Mouse (Mus musculus) adrenal gland, adult 2 months (tissue): ENCODE data around the gene Rad51d. TPM values are rescaled to one million over a fixed set of nuclear protein-coding genes. Genes with fewer than 3 reads are reported as not detected.

Source experiments
- DNase-seq: peaks from one replicate; pipeline ENCODE4 v3.0.0; 2021
- polyA plus RNA-seq: library from polyadenylated mRNA; depleted of rRNA; stranded (reverse); fragments of >200 nt; gene quantifications from 2 replicates; pipeline ENCODE4 v1.2.3, GENCODE M21; 2012
- total RNA-seq, 2 experiments: library from RNA; stranded (reverse); gene quantifications; 2 replicates each; pipeline ENCODE4 v1.2.3; 2021

Rad51d gene
- total and polyA plus RNA-seq, 3 experiments: 8.8 to 16.7 (median 9.3) TPM

GRCm38 (mm10) chr11:82897478-82897877 is 7.1 kb upstream of the Rad51d start:
- no peak for DNase-seq

GRCm38 (mm10) chr11:82891936-82892335 is 1.5 kb upstream of the Rad51d start, which contains the start of gene Fndc8:
TSS of gene Fndc8 (plus strand) at chr11:82892124.
- no peak for DNase-seq

- no peak for DNase-seq
These were observed 681 bp downstream of the Rad51d start for GRCm38 (mm10) chr11:82889524-82890341.

DNA sequence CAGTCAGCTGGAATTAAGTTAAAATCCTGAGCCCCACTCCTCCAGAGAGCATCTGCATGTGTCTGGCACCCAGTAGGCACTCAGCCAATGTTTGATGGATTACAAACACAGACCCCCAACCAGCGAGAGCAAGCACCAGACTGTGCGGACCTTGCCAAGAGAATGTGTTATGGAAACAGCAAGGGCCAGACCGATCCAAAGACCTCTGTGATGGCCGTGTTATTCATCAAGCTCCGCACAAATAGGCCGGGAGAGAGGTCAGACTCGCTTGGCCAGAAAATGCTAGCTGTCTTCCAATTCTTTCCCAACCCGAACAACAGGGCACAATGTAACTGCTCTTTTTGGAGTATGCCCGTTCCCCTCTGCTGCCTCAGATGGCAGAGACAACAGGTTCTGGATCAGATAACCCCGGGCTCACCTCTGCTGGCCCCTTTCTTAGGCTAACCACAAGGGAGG is 1.9 kb downstream of the Rad51d start:
- peak; percentile 40 for DNase-seq

GRCm38 (mm10) chr11:82886559-82886958 is 3.9 kb downstream of the Rad51d start:
- DNase-seq: no peak

DNA sequence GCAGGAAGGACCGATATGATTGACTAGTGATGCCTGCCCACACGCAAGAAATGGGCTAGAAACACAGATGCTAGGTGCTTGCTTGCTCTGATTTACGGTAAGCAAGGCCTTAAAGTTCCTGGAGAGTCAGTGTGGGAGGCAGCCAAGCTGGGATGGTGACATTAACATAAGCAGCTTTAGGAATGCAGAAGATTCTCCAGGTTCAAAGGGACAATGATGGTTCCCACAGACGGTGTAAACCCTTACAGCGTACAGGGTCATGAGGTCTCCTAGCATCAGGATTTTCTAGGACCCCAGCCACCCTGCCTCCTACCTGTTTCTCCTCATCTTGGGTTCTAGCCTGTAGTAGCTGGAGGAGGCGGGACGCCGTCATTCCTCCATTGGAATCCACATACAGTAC is 7.2 kb downstream of the Rad51d start:
- no peak for DNase-seq

DNA sequence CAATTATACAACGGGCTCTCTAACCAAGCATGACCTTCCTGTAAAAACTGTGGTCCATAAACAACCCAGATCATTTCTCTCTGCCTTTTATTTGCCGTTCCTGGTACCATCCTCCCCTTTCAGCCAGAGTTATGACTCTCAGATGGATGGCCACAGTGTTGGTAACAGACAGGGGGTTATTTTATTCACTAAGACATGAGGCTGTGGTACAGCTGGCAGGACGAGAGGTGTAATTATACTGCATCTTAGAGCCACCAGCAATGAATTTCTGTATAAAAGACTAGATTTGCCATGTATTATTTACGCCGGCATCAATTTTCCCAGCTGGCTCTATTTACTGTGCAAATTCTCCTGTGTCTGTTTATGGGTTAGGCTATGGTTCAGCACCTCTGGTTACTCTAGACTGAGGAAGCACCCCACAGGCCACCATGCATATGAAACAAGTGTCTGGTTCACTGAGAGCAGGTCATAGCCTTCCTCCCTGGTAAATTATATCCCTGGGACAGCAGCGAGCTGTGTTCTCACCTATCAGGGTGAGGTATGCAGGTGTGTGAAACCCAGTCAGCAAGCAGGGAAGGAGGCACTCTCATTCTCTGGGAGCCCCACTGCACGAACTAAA is 12.6 kb downstream of the Rad51d start:
- DNase-seq: no peak

GRCm38 (mm10) chr11:82875631-82876030 is 14.8 kb downstream of the Rad51d start:
- no peak for DNase-seq

DNA sequence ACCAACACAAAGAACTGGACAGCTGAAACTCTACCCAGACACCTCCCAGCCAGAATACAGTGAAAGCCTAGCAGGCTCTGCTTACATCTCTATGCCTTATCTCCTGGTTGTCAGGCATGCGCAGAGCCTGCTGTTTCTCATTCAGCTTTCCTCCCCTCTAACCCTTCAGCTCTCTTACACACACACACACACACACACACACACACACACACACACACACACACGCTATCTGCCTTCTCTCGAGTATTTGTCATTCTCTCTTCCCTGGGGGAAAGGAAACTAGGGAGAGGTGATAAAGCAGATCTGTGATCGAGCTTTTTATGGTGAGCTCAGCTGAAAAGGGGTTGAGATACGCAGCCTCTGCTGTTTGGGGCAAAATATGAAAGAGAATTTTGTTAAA is 15.5 kb downstream of the Rad51d start:
- no peak for DNase-seq

- peak; percentile 94 for DNase-seq
These were observed 19.4 kb downstream of the Rad51d start, which contains the start of gene Rffl for GRCm38 (mm10) chr11:82871031-82871446. TSS of gene Rffl (minus strand) at chr11:82871210.

GRCm38 (mm10) chr11:82870173-82871030 is 20.0 kb downstream of the Rad51d start:
- DNase-seq: peak; percentile 60

DNA sequence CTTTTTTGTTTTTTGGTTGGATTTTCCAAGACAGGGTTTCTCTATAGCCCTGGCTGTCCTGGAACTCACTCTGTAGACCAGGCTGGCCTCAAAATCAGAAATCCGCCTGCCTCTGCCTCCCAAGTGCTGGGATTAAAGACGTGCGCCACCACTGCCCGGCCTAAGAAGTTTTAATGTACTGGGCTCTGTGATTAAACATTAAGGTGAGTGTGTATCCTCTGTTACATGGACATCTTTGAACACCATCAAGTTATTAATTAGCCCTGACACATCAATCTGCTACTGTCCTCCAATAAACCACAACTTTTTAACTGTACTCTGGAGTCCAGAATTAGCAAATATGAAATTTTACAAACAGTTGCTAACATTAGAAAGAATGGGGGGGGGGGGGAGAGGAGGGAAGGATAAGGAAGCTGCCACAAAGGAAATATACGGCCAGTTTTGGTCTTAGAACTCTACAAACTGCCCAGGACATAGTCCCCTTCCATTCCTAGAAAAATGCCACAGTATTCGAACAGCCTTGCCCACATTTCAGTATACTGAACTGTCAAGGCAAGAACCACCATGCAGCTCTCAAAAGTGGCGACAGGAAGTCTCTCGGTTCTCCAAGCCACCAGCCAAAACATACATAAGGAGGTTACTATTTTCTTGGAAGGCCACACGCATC is 20.8 kb downstream of the Rad51d start:
- DNase-seq: no peak

DNA sequence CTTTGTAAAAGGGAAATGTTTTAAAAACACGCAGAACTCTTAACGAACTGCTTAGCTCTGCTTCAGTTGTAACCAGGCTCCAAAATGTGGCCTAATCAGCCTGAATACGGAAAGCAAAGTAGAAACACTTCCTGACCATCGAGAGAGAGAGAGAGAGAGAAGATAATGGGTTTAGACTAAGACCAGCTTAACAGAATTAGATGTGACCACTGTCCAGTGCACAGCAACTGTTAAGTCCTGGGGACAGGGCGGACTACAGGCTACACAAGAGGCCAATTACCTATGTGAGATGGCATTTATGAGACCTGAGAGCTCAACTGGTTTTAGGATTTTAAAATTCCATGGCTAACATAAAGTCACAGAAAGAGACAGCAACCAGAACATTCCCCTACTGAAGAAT is 22.5 kb downstream of the Rad51d start:
- DNase-seq: no peak

DNA sequence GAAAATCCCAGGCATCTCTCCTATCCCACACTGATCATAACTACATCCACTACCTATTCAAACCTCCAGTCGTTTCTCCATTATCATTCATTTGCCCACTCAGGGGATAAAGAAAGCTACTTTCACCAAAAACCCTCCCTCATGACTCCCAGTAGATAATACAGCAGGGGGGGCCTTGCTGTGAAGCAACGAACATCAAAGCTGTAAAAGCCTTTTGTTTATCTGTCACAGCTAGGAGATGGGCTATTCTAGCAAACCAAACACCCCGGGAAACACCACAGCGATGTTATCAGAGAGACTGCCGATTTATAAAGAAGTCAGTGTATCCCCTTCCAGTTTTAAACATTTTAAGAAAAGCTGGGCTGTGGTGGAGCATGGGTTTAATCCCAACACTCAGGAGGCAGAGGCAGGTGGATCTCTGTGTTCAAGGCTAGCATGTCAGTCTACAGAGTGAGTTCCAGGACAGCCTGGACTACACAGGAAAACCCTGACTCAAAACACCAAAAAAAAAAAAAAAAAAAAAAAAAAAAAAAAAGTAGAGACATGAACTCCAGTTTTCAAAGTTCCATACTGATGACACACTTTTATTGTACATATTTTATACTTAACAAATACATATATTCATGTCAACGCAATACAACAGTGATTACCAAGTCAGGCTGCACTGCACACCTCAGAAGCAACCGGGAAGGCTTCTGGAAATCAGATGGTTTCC is 23.4 kb downstream of the Rad51d start:
- DNase-seq: no peak

DNA sequence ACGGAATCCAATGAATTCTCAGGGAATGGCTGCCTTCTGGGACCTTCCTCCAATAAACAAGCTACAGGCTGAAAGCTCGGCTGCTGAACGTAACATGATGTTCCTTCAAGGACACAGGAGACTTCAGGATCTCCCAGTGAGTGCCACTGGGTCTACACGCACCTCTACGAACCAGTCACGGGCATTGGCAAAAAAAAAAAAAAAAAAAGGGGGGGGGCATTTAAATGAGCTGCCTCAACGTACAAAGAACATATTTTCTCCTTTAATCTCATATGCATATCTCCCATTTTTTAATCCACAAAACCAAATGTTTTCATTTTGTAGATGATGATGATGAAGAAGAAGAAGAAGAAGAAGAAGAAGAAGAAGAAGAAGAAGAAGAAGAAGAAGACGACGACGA is 24.5 kb downstream of the Rad51d start:
- DNase-seq: no peak

DNA sequence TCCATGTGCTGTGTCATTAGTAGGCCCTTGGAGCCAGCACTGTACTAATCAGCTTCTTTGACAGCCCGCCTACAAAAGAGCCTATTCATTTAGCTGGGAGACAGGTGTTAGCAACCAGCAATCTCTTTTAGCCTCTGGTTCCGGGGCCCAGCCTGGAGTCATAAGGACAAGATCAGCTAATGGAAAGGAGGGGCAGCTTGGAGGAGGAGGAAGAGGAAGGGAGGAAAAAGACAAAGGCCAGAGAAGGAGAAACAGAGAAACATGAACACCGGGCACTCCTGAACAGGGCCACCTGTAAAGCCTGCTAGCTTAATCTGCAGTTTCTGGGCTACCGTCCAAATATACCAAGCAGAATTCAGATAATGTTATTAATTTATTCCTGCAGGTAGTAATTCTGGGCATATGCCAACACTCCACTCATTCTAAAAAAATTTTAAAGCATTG is 26.9 kb downstream of the Rad51d start:
- no peak for DNase-seq

DNA sequence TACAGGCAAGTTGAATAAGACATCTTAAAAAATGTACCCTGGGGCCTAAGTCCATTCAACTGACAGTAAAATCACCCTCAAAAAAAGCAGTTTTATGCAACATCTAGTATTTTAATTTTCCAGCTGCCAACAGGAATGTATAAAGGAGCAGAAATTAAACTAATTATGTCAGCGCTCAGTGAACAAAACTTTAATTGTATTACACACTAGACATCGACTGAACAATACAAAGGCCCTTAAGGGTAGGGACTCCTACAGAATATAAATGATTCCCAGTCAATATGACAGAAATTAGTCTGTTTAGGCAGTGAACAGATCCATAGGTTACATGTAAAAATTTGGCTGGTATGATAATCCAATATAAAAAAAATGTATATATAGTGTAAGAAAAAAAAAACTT is 27.4 kb downstream of the Rad51d start:
- no peak for DNase-seq

DNA sequence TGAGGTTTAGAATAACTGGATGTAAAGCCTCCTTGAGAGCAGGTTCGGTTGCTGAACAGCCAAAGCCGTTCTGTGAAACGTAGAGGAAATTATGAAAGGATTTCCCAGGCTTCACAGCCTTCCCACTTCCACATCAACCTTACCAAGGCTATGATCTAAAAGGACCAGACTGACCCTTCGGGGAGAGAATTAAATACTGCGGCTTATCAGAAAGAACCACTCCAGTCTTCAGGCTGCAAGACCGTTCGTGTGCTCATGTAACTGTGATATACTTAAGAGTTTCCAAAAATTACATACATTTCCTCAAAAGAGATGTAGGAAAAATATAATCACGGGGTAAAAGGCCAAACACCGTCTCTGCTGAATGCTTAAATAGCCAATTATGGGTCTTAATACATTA is 27.8 kb downstream of the Rad51d start:
- no peak for DNase-seq

DNA sequence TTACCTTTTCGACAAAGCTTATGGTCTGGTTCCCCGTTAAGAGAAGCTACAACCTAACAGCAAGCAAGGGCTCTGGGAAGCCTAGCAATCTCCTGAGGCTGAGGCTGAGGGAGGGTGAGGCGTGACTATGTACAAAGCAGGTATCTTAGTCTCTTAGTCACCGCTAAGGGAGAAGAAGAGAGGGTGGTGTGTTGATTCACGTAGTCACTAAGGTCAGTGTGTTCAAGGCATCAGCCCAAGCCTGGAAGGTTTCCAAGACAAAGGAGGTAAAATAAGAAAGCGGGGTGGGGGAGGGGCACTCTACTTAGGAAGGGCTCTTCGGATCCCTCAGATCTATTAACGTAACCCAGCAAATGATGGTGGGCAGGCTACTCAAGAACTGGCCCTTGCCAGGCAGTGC is 28.9 kb downstream of the Rad51d start:
- peak; percentile 9 for DNase-seq

- DNase-seq: no peak
These were observed 29.7 kb downstream of the Rad51d start for GRCm38 (mm10) chr11:82860759-82861158.

GRCm38 (mm10) chr11:82857307-82857848 is 33.0 kb downstream of the Rad51d start:
- no peak for DNase-seq
